Mouse (Mus musculus): Measurements from ENCODE around the gene Cd2bp2. TPM values are rescaled to one million over a fixed set of nuclear protein-coding genes. Genes with fewer than 3 reads are reported as not detected.

Gene Cd2bp2
- total and polyA plus RNA-seq, 3 experiments: 18.2 to 35.2 (median 33.4) TPM

DNA sequence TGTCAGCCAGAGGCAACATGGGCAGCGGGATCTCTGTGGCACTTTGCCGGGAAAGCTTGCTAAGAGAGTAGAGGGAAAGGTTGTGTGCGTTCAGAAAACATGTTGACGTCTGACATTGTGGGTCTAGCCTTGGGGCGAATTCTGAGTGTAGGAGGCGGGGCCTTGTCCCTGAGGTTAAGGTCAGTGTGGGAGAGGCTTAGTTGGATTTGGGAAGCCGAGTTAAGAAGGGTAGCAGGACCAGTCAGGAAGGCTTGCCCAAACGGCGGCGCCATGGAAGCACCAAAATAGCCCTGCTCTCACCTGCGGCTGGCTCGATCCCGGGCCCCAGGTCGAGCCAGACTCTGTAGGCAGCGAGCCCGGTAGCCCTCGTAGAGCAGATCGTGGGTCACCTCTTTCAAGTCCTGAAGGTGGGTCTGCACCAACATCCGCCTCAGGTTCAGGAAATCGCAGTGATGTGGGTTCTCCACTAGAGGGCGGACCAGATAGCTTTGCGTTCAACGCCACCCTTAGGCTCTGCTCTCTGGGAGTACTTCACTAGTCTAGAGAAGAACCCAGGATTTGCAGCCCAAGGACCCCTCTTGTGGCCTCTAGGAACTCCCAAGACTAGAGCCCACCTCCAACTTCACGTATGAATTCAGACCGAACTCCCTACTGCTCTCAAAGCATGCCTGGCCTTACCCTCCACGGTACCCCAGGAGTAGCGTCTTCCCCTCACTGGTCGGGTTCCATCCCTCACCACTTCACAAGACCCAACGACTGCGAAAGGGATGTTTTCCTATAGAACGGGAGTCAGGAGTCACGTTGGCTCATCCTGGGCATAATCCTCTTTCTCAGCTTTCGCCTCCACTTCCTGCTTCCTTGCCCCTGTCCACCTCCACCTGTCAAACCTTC, 19.4 kb upstream of the Cd2bp2 start:
- no peaks in the 10 kb centered on the region for H3K36me3 ChIP-seq (ENCODE audit: control insufficient read depth, insufficient read depth, low read length)
- H3K27ac ChIP-seq: peak overlapping the region; percentile 70
- H3K4me1 ChIP-seq (ENCODE audit: control insufficient read depth, insufficient read depth, low read length): peaks cover 3% of the 10 kb centered on the region
- DNase-seq: peak; percentile 68
- peak overlapping the region; percentile 41 for H3K4me3 ChIP-seq
- intact Hi-C loops (cut with DNase I): loop anchor here (2.0 kb wide), 1 partner anchor 14 kb away; no protein-coding TSS in a partner anchor
- no peaks in the 10 kb centered on the region for H3K79me2 ChIP-seq (replicated peaks; ENCODE audit: control insufficient read depth, insufficient read depth, low read length)
- peak; percentile 87 for TF ChIP-seq CTCF (IDR thresholded peaks at IDR 0.05)
- TF ChIP-seq POLR2A (IDR thresholded peaks at IDR 0.05; ENCODE audit: insufficient read depth, low read depth, low read length): no peak
- no peaks in the 10 kb centered on the region for H3K27me3 ChIP-seq (ENCODE audit: control insufficient read depth, insufficient read depth, low read length)
- H3K9ac ChIP-seq (ENCODE audit: low read depth, low read length): peak overlapping the region; percentile 42
- 25% methylated on average over 33 of the region's 33 CpGs for WGBS

DNA sequence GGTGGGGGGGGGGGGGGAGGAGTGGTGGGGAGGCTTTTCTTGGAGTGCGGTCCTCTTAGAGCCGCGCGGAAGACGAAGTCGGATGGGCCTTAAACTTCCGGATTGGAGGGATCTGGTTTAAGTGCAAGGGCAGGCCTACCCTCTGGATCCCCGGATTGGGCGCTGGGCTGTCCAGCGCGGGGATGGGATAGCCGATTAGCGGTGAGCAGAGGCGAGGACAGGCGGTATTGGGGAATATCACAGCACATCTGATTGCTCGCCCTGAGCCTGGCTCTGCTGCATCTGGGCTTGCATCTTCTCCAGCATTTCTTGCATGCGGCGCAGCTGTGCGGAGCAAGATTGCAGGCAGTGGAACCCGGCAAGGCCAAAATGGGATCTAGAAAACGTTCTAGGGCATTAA, 18.7 kb upstream of the Cd2bp2 start:
- TF ChIP-seq EP300 (IDR thresholded peaks at IDR 0.05; ENCODE audit: insufficient read depth, low read depth, low read length): no peak
- TF ChIP-seq POLR2A (IDR thresholded peaks at IDR 0.05; ENCODE audit: insufficient read depth, low read depth, low read length): no peak
- TF ChIP-seq CTCF (IDR thresholded peaks at IDR 0.05): no peak
- no peak for DNase-seq
- 58% methylated on average over 21 of the region's 21 CpGs for WGBS
- Histone ChIP-seq H3K36me3 (ENCODE audit: control insufficient read depth, insufficient read depth, low read length) (no peaks in the 10 kb centered on the region), H3K27me3 (ENCODE audit: control insufficient read depth, insufficient read depth, low read length) (no peaks in the 10 kb centered on the region), H3K27ac (peak overlapping the region; percentile 70), H3K79me2 (replicated peaks; ENCODE audit: control insufficient read depth, insufficient read depth, low read length) (no peaks in the 10 kb centered on the region), H3K4me1 (ENCODE audit: control insufficient read depth, insufficient read depth, low read length) (peaks cover 3% of the 10 kb centered on the region), H3K9ac (ENCODE audit: low read depth, low read length) (peak overlapping the region; percentile 42; the same call in 1 of the 2 replicates), H3K4me3 (peak overlapping the region; percentile 41)
- intact Hi-C loops (cut with DNase I): loop anchor here (2.0 kb wide), 1 partner anchor 14 kb away; no protein-coding TSS in a partner anchor

DNA sequence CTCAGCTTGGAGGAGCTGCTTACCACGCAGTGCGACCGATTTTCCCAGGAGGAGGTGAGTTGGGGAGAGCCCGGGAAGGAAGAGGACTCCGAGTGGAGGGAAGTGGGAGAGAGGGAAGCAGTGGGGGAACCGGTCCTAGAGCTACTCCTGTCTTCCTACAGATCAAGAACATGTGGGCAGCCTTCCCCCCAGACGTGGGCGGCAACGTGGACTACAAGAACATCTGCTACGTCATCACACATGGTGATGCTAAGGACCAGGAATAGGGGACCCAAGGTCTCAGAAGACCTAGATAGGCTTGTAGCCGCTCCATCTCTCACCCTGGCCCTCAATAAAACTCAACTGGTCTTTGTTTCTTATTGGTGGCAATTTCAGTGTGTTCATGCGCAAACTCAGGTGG, 18.1 kb upstream of the Cd2bp2 start:
- no peak overlapping the region for H3K4me3 ChIP-seq
- DNase-seq: no peak
- H3K27me3 ChIP-seq (ENCODE audit: control insufficient read depth, insufficient read depth, low read length): no peaks in the 10 kb centered on the region
- WGBS: 61% methylated on average over 12 of the region's 12 CpGs
- intact Hi-C loops (cut with DNase I): loop anchor here (2.0 kb wide), 1 partner anchor 15 kb away; no protein-coding TSS in a partner anchor
- H3K27ac ChIP-seq: no peak overlapping the region
- no peaks in the 10 kb centered on the region for H3K36me3 ChIP-seq (ENCODE audit: control insufficient read depth, insufficient read depth, low read length)
- TF ChIP-seq EP300 (IDR thresholded peaks at IDR 0.05; ENCODE audit: insufficient read depth, low read depth, low read length) (no peak), CTCF (IDR thresholded peaks at IDR 0.05) (no peak), POLR2A (IDR thresholded peaks at IDR 0.05; ENCODE audit: insufficient read depth, low read depth, low read length) (no peak)
- H3K79me2 ChIP-seq (replicated peaks; ENCODE audit: control insufficient read depth, insufficient read depth, low read length): no peaks in the 10 kb centered on the region
- H3K9ac ChIP-seq (ENCODE audit: low read depth, low read length): no peak overlapping the region
- H3K4me1 ChIP-seq (ENCODE audit: control insufficient read depth, insufficient read depth, low read length): peaks cover 3% of the 10 kb centered on the region

DNA sequence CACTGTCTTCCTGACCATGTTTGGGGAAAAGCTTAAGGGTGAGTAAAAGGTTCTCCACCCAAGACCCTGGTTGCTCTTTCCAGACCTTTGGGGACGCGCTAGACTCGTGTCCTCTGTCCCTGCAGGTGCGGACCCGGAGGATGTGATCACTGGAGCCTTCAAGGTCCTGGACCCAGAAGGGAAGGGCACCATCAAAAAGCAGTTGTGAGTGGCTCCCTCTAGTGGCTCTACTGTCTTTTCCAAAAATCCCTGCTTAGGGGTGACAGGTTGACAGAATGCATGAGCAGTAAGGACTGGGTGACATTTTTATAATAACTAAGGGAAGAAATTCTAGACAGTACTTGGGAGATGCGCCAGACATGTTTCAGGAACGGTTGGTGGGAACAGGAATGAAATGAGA, 17.6 kb upstream of the Cd2bp2 start:
- intact Hi-C loops (cut with DNase I): no loop called here
- TF ChIP-seq CTCF (IDR thresholded peaks at IDR 0.05) (peak; percentile 82), POLR2A (IDR thresholded peaks at IDR 0.05; ENCODE audit: insufficient read depth, low read depth, low read length) (no peak), EP300 (IDR thresholded peaks at IDR 0.05; ENCODE audit: insufficient read depth, low read depth, low read length) (no peak)
- no peak for DNase-seq
- H3K4me3 ChIP-seq: no peak overlapping the region
- no peak overlapping the region for H3K27ac ChIP-seq
- WGBS: 43% methylated on average over 7 of the region's 7 CpGs
- H3K4me1 ChIP-seq (ENCODE audit: control insufficient read depth, insufficient read depth, low read length): peaks cover 3% of the 10 kb centered on the region
- no peaks in the 10 kb centered on the region for H3K36me3 ChIP-seq (ENCODE audit: control insufficient read depth, insufficient read depth, low read length)
- no peaks in the 10 kb centered on the region for H3K79me2 ChIP-seq (replicated peaks; ENCODE audit: control insufficient read depth, insufficient read depth, low read length)
- H3K27me3 ChIP-seq (ENCODE audit: control insufficient read depth, insufficient read depth, low read length): no peaks in the 10 kb centered on the region
- no peak overlapping the region for H3K9ac ChIP-seq (ENCODE audit: low read depth, low read length)

DNA sequence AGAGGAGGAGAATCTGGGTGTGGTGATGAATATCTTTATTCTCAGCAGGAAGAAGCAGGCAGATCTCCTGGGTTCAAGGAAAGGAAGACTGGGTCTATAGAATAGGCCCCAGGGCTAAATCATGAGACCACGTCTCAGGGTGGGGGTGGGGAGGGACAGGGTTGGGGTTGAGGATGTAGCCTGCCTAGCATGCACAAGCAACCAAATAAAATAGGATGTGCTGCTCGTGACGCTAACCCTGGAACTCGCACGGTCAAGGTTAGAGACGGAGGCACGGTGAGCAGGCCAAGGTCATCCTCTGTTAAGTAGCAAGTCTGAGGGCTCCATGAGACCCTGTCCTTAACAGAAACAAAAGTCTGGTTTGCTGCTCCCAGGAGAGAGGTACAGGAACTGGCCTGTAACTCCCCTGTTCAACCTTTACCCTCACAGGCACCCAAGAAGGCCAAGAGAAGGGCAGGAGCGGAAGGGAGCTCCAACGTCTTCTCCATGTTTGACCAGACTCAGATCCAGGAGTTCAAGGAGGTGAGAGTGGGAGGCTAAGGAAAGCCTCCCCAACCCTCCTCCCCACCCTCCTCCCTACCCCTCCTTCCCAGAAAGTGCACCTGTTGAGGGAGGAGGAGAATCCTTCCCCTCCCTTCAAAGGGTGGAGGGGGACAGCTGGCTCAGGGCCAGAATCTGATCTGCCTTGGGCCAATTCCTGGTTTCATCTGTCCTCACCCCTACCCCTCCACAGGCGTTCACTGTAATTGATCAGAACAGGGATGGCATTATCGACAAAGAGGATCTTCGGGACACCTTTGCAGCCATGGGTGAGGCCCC, 16.8 kb upstream of the Cd2bp2 start:
- WGBS: 88% methylated on average over 12 of the region's 12 CpGs
- TF ChIP-seq EP300 (IDR thresholded peaks at IDR 0.05; ENCODE audit: insufficient read depth, low read depth, low read length): no peak
- intact Hi-C loops (cut with DNase I): no loop called here
- H3K4me3 ChIP-seq: no peak overlapping the region
- DNase-seq: no peak
- no peak overlapping the region for H3K9ac ChIP-seq (ENCODE audit: low read depth, low read length)
- H3K27ac ChIP-seq: no peak overlapping the region
- no peaks in the 10 kb centered on the region for H3K36me3 ChIP-seq (ENCODE audit: control insufficient read depth, insufficient read depth, low read length)
- H3K4me1 ChIP-seq (ENCODE audit: control insufficient read depth, insufficient read depth, low read length): peaks cover 3% of the 10 kb centered on the region; the same call in 1 of the 2 replicates
- peaks cover 3% of the 10 kb centered on the region for H3K79me2 ChIP-seq (replicated peaks; ENCODE audit: control insufficient read depth, insufficient read depth, low read length)
- H3K27me3 ChIP-seq (ENCODE audit: control insufficient read depth, insufficient read depth, low read length): no peaks in the 10 kb centered on the region

Data from heart, adult 2 months (tissue).